Mouse (Mus musculus) retina, embryonic 14.5 days (tissue): ENCODE measurements around the gene Kcnip1.

ENCODE experiments used
- DNase-seq: peaks from one replicate; pipeline ENCODE4 v3.0.0-alpha.2; 2015; ENCODE audit warnings: low spot score

Gene Kcnip1

DNA sequence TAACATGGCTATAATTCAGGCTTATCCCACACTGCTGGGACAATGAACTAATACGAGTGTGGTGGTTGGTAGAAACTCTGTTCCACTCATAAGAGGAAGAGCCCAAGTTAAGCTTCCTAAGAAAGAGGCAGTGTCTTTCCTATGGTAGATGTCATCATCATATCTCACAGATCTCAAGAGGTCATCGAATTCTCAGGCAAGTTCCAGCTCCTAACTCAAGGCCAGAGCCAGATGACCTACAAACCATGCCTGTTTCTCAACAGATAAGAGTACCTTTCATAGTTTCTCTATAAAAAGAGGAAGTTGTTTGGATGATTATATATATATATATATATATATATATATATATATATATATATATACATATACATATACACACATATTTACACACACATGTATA, 6.4 kb downstream of the Kcnip1 start:
- no peak for DNase-seq

- DNase-seq: no peak
Measured at GRCm38 (mm10) chr11:33980146-33980545, 12.8 kb downstream of the Kcnip1 start.

DNA sequence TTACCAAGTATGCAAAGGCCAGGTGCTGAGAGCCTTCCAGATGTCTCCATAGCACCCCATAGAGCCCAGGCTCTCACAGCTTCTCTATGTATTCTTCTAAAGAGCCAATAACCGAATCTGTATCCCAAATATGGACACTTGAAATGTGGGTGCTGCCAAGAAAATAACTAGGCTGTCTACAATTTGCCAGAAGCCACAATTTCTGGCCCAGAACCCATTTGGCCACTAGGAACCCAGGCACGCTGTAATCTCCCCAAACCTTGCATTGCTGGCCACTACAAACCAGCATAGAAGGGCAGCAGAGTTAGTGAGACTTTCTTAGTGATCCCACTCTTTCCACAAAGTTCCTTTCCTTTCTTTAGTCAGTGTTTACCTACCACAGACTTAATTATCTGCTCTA, 17.8 kb downstream of the Kcnip1 start:
- no peak for DNase-seq

- no peak for DNase-seq
Measured at GRCm38 (mm10) chr11:33974341-33975040, 18.5 kb downstream of the Kcnip1 start.

DNA sequence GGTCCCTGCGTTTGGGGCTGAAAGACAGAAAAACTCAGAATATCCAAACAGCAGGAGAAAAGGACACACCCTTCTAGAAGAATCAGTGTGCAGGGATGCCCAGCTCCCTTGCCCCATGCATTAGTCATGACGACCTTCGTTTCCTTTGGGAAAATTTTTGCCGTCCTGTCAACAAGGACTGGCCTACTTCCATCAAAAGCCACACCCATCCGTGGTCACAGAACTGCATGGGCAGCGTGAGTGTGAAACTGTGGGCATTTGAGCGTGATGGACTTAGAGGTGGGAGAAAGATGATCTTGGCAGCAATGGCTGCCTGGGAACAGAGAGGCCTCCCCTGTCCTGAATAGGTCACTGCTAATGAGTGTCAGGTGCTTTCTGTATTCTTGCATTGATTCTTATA, 20.8 kb downstream of the Kcnip1 start:
- DNase-seq: peak; percentile 29

DNA sequence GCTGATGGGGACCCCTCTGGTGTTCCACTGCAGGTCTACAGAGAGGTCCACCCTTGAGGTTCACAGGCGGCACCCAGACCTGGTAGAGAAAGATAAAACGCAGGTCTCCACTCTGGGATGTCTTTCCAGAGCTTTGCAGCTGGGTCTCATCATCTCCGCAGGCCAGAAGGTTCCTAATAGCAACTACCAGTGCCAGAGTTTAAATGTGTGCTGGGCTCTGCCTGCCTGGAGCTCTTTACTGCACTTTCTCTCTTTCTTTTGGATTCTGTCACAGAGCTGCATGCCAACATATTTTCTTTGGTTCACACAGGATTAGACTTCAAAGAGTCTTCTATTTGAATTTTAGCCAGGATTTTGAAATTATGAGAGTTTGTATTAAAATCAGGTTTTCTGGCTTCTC, 23.8 kb downstream of the Kcnip1 start:
- no peak for DNase-seq

GRCm38 (mm10) chr11:33967708-33968107, 25.2 kb downstream of the Kcnip1 start:
- DNase-seq: no peak

DNA sequence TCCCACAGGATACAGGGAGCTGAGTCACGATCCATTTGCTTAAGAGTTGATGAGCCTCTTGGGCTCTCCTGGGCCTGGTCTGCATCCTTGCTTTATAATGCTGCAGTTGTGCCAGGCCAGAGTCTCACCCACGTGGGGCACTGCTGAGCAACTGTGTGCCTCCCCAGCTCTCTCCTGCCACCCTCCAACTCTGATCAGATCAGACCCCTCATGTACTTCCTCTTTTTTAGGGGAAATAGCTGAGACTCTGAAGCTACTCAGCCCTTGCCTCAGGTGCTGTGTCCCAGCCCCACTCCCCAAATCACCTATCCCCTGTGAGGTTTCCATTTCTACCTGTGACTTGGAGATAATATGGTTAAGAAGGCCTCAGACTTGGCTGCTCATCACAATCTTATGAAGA, 27.6 kb downstream of the Kcnip1 start:
- DNase-seq: no peak

DNA sequence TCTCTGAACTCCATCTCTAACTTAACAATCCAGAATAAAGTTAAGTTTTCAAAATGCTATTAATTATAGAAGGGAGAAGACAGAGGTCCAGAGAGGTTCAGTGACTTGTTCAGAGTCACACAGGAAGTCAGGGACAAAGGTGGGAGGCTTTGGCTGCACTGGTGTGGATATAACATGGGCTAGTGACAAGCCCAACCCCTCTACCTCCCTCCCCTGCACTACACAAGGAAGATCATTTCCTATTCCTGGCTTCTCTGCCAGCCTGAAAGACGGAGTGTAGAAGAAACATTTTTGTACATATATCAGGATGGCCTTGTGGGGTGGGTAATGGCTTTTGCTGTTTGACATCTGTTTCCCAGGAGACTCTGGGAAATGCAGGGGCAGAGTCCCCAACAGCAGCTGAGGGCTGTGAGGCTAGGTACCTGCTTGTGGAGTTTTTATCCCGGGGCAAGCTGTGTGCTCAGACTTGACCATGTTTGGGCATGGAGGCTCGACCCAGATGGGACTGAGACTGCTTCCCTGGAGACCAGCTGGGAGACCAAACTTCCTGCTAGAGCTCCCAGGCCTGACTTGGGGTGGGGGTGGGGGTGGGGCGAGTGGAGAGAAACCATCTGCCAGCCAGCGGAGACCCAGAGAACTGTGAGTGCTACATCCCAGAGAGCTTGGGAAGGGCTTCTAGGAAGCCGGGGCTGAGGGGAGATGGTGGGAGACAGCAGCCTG, 30.1 kb downstream of the Kcnip1 start, which contains the start of gene Kcnmb1:
Kcnmb1 (plus strand) TSS at position 326 of the 720 bp plus-strand sequence.
- peak; percentile 66 for DNase-seq

GRCm38 (mm10) chr11:33962178-33962577, 30.8 kb downstream of the Kcnip1 start:
- no peak for DNase-seq

- DNase-seq: peak; percentile 57
Measured at GRCm38 (mm10) chr11:33958713-33959112, 34.2 kb downstream of the Kcnip1 start.

DNA sequence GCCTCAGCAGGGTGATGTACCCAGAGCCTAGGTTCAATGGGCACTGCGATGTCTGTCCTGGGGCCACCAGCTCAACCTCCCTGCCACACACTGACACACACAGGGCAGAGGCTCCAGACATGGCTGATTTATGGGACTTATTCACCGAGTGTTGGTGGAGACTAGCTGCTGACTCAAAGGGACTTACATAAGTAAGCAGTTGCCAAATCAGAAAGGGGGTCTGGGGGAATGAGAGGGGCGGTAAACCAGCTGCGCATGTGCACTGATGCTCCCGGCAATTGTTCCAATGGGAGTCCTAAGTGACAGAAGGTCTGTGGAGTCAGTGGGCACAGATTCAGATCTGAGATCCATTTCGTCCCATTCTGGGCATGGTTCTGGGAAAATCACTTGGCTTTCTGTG, 35.4 kb downstream of the Kcnip1 start:
- DNase-seq: no peak

- no peak for DNase-seq
Measured at GRCm38 (mm10) chr11:33956623-33957022, 36.3 kb downstream of the Kcnip1 start.

- no peak for DNase-seq
Measured at GRCm38 (mm10) chr11:33955982-33956381, 37.0 kb downstream of the Kcnip1 start.

- DNase-seq: no peak
Measured at GRCm38 (mm10) chr11:33951684-33952625, 41.0 kb downstream of the Kcnip1 start.

GRCm38 (mm10) chr11:33951155-33951554, 41.8 kb downstream of the Kcnip1 start:
- DNase-seq: no peak

DNA sequence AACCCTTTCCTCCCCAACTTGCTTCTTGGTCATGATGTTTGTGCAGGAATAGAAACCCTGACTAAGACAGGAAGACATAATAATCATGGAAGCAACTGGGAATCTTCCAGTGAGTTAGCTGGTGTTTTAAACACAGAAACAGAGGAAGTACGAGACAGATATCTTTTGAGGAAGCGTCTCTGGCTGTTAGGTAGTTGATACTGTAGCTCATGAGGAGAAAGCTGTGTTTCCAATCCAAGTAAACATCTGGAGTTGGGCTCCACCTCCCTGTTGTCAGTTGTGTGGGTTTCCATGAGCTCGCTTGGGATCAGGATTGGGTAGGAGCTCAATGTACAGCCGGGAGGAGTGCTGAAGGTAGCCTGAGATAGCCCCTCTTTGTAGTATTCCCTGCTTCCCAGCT, 46.5 kb downstream of the Kcnip1 start:
- DNase-seq: no peak

- DNase-seq: no peak
Measured at GRCm38 (mm10) chr11:33944786-33945328, 48.1 kb downstream of the Kcnip1 start.

DNA sequence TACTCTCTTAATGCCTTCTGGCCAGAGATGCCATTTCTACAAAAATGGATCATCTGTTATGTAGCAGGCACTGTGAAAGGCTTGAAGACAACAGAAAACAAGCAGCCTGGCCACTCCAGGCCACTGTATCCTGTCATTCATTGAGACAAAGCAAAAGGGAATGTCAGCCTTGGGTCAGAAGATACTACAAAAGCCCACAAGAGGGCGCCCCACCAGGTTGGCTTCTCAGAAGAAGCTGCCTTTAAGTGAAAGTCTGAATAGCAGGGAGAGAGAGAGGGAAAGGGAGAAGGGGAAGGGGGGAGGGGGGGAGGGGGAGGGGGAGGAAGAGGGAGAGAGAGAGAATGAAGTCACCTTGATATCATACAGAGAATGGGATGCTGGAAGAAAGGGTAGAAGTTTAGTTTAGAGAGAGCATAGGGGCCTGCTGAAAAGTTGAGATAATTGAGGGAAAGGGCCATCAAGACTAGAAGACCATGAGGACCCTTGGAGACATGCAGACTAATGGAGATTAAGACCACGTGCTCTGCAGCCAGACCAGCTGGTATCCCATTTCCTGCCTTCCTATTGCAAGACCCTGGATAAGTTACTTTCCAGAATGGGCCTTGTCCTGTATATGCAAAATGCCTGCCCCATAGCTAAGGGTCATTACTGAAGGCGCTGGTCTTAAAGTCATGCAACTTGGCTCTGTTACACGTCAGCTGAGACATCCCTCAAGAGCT, 48.7 kb downstream of the Kcnip1 start:
- DNase-seq: peak; percentile 64

- no peak for DNase-seq
Measured at GRCm38 (mm10) chr11:33943565-33943964, 49.4 kb downstream of the Kcnip1 start.

GRCm38 (mm10) chr11:33939456-33940113, 53.4 kb downstream of the Kcnip1 start:
- DNase-seq: no peak
